Mouse (Mus musculus): ENCODE measurements at regions not wholly inside any gene's neighbourhood (a gene's known extent, or its start where the extent isn't known, plus 50 kb on each side); places are given as distances from the start of the nearest gene placed in this dataset.

DNA sequence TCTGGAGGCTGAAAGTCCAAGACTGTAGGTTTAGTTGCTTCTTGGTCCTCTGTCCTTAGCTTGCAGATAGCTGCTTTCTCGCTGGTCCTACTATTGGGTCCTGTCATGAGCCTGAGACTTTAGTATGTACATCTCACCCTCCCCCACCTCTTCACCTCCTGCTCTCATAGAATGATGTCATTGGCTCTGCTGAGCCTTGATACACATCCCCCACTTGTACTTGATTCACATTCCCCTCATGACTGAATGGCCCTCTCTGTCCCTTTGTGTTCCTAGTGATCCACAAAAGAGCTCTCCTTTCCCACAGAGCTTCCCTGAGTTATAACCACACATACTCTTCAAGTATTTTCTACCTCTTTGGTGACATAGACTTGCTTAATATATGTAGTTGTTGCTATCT, 201.5 kb upstream of the Rad23b start:
- Histone ChIP-seq H3K4me1 (ENCODE audit: control insufficient read depth, insufficient read depth, low read length) (no peaks in the 10 kb centered on the region; the same call in 1 of the 2 replicates), H3K27ac (ENCODE audit: insufficient read depth, low read depth, low read length) (no peak overlapping the region), H3K4me3 (ENCODE audit: insufficient read depth, low read depth, low read length) (no peak overlapping the region)
- WGBS = 72% methylated on average over 1 of the region's 1 CpGs
- TF ChIP-seq CTCF (IDR thresholded peaks at IDR 0.05; ENCODE audit: insufficient read depth, low read depth, low read length) (no peak), POLR2A (IDR thresholded peaks at IDR 0.05; ENCODE audit: insufficient read depth, low read depth, low read length) (no peak)

DNA sequence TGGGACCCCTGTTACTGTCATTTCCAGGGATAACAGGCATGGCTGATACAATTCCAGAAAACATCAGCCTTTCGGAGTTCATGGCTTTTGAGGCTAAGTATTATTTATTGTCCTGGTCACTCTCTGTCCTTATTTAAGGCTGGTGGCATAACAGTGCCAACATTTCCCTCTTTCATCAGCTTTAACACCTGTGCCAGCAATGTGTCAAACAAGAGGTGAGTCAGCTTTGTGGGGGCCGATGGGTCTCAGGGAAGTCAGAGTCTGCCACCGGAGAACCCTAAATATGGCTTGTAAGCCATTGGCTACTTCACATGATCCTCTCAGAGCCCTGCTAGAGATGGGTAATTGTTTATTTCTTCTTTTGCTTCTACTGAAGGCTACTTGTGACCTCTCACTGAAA, 195.3 kb upstream of the Rad23b start:
- H3K4me3 ChIP-seq (ENCODE audit: insufficient read depth, low read depth, low read length) = no peak overlapping the region
- no peaks in the 10 kb centered on the region for H3K4me1 ChIP-seq (ENCODE audit: control insufficient read depth, insufficient read depth, low read length)
- no peak for TF ChIP-seq CTCF (IDR thresholded peaks at IDR 0.05; ENCODE audit: insufficient read depth, low read depth, low read length)
- TF ChIP-seq POLR2A (IDR thresholded peaks at IDR 0.05; ENCODE audit: insufficient read depth, low read depth, low read length) = no peak
- no peak overlapping the region for H3K27ac ChIP-seq (ENCODE audit: insufficient read depth, low read depth, low read length)
- WGBS = 78% methylated on average over 3 of the region's 3 CpGs

DNA sequence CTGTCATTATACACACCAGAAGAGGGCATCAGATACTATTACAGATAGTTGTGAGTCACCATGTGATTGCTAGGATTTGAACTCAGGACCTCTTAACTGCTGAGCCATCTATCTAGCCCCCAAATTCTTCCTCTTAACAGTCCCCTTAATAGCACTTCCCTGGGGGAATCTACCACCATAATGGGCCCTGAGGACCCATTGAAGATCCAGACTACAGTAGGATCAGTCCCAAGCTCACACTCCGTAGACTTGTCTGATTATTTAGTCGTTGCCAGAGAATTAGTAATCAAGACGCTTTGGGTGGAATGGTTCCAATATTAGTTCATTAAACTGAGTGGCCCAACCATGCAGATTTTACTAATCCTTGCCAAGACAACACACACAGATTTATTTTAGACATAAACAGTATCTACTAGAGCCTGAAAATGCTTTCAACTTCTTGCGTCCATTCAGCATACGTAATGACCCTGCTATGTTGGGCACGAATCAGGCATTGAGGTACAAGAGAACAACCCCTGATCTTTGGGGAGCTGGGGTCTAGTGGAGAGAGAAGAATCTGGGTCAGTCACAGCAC, 191.6 kb upstream of the Rad23b start:
- no peak overlapping the region for H3K4me3 ChIP-seq (ENCODE audit: insufficient read depth, low read depth, low read length)
- 64% methylated on average over 6 of the region's 6 CpGs for WGBS
- no peak overlapping the region for H3K27ac ChIP-seq (ENCODE audit: insufficient read depth, low read depth, low read length)
- no peak for TF ChIP-seq POLR2A (IDR thresholded peaks at IDR 0.05; ENCODE audit: insufficient read depth, low read depth, low read length)
- TF ChIP-seq CTCF (IDR thresholded peaks at IDR 0.05; ENCODE audit: insufficient read depth, low read depth, low read length) = no peak
- H3K4me1 ChIP-seq (ENCODE audit: control insufficient read depth, insufficient read depth, low read length) = no peaks in the 10 kb centered on the region

DNA sequence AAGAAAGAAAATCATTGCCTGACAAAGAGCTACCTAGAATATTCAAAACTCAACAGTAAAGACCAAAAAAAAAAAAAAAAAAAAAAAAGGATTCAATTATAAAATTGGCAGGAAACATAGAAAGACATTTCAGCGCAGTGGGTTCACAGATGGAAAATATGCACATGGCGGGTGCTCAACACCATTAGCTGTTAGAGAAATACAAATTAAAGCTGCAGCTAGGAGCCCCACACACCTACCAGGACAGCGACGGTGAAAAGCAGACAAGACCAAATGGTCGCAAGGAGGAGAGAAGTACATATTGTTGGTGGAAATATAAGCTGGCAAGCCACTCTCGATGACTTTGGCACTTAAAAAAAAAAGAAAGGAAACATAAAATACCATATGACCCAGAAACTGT, 183.6 kb upstream of the Rad23b start:
- H3K4me1 ChIP-seq (ENCODE audit: control insufficient read depth, insufficient read depth, low read length) = no peaks in the 10 kb centered on the region
- H3K4me3 ChIP-seq (ENCODE audit: insufficient read depth, low read depth, low read length) = no peak overlapping the region
- no peak for TF ChIP-seq CTCF (IDR thresholded peaks at IDR 0.05; ENCODE audit: insufficient read depth, low read depth, low read length)
- no peak for TF ChIP-seq POLR2A (IDR thresholded peaks at IDR 0.05; ENCODE audit: insufficient read depth, low read depth, low read length)
- 91% methylated on average over 6 of the region's 6 CpGs for WGBS
- H3K27ac ChIP-seq (ENCODE audit: insufficient read depth, low read depth, low read length) = no peak overlapping the region

DNA sequence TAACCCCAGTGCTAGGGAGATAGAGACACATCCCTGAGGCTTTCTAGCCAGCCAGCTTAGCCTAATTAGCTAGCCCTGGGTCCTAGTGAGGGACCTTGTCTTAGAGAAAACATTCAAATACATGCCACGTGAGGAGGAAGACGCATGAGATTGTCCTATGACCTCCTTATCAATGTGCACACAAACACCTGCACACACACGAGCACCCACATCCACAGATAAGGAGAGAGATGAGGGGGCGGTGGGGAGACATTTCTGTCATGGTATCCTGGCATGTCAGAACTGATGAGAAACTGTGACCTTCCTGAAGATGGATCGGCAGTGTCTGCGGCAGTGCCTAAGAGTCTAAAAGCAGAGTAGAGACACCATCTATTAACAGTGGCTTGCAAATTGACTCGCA, 180.8 kb upstream of the Rad23b start:
- WGBS = 93% methylated on average over 7 of the region's 7 CpGs
- TF ChIP-seq POLR2A (IDR thresholded peaks at IDR 0.05; ENCODE audit: insufficient read depth, low read depth, low read length) (no peak), CTCF (IDR thresholded peaks at IDR 0.05; ENCODE audit: insufficient read depth, low read depth, low read length) (no peak)
- no peak overlapping the region for H3K4me3 ChIP-seq (ENCODE audit: insufficient read depth, low read depth, low read length)
- no peaks in the 10 kb centered on the region for H3K4me1 ChIP-seq (ENCODE audit: control insufficient read depth, insufficient read depth, low read length)
- H3K27ac ChIP-seq (ENCODE audit: insufficient read depth, low read depth, low read length) = no peak overlapping the region

DNA sequence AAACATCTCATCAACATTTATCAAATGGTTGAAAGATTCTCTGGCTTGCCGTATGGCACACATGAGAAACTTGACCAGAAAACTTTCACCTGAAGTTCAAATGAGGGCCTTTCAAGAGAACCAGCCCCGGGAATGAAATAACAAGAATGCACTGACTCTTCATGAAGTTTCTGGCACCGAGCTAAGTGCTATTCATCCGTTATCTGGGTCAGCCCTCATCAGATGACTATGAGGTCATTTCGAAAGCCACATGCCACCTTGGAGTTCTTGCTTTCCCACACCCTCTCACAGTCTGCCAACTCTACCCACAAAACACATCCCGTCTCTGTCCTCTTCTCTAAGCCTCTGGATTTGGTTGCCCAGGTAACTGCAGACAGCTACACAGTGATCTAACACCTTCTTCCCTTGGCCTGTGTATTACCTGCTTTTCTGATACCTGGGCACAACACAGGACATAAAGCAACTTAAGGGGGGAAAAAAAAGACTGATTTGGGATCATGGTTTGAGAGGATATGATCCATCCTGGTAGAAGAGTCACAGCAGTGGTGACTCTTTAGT, 177.4 kb upstream of the Rad23b start:
- 75% methylated on average over 6 of the region's 6 CpGs for WGBS
- TF ChIP-seq CTCF (IDR thresholded peaks at IDR 0.05; ENCODE audit: insufficient read depth, low read depth, low read length) = no peak
- no peak for TF ChIP-seq POLR2A (IDR thresholded peaks at IDR 0.05; ENCODE audit: insufficient read depth, low read depth, low read length)
- H3K4me3 ChIP-seq (ENCODE audit: insufficient read depth, low read depth, low read length) = no peak overlapping the region
- no peak overlapping the region for H3K27ac ChIP-seq (ENCODE audit: insufficient read depth, low read depth, low read length)
- no peaks in the 10 kb centered on the region for H3K4me1 ChIP-seq (ENCODE audit: control insufficient read depth, insufficient read depth, low read length)

DNA sequence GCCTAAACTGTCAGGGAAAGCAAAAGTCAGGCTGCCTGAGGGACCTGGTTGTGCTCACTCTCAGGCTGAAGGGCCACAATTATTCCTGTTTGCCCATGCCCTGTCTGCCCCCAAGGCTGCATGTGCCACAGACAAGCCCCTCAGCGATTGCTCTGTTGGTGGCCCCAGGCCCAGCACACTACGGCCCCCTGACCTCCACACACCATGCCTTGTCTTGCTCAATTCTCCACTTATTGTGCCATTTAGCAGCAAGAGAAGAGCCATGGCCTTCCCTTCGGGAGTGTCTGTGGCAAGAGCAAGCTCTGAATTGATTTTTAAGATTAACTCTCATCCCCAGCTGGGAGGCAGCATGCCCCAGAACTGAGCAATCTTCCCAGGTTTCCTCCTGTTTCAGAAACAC, 173.8 kb upstream of the Rad23b start:
- 86% methylated on average over 3 of the region's 3 CpGs for WGBS
- Histone ChIP-seq H3K4me3 (ENCODE audit: insufficient read depth, low read depth, low read length) (no peak overlapping the region), H3K4me1 (ENCODE audit: control insufficient read depth, insufficient read depth, low read length) (no peaks in the 10 kb centered on the region), H3K27ac (ENCODE audit: insufficient read depth, low read depth, low read length) (no peak overlapping the region)
- TF ChIP-seq POLR2A (IDR thresholded peaks at IDR 0.05; ENCODE audit: insufficient read depth, low read depth, low read length) (no peak), CTCF (IDR thresholded peaks at IDR 0.05; ENCODE audit: insufficient read depth, low read depth, low read length) (no peak)

DNA sequence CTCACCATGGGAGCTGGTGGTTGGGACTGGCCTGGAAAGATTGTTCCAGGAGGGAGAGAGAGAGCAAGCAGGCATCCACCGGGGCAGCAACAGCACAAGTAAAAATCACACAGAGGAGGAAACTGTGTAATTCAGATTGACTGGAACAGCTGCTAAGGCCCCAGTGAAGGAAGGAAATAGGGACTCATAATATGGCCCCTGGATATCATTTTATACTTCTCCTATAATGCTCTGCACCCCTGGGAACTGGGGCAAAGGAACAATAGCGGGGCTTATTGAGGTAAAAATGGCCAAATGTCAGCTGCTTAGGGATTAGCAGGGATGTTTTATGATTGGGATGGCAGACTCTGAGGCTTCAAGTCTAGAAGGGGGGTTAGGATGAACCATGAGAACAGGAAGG, 170.4 kb upstream of the Rad23b start:
- no peak overlapping the region for H3K27ac ChIP-seq (ENCODE audit: insufficient read depth, low read depth, low read length)
- no peaks in the 10 kb centered on the region for H3K4me1 ChIP-seq (ENCODE audit: control insufficient read depth, insufficient read depth, low read length)
- TF ChIP-seq POLR2A (IDR thresholded peaks at IDR 0.05; ENCODE audit: insufficient read depth, low read depth, low read length) (no peak), CTCF (IDR thresholded peaks at IDR 0.05; ENCODE audit: insufficient read depth, low read depth, low read length) (no peak)
- H3K4me3 ChIP-seq (ENCODE audit: insufficient read depth, low read depth, low read length) = no peak overlapping the region
- 89% methylated on average over 2 of the region's 2 CpGs for WGBS

DNA sequence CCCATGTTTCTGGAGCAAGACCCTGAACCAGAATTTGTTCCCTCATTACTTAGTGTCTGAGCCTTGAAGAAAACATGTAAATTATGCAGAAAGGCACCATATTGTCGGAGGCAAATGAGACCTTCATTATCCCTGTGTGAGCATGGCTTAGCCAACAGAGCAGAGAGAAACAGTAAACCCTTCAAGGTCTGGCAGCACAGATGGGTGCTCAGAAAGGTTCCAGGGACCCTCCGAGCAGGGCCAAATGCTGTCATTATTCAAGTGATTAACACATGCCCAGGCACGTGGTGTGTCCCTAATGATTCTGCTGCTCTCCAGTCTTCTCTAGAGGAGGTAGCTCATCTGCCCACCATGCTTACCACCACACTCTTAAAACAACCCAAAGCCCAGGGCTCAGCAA, 166.3 kb upstream of the Rad23b start:
- TF ChIP-seq CTCF (IDR thresholded peaks at IDR 0.05; ENCODE audit: insufficient read depth, low read depth, low read length) (no peak), POLR2A (IDR thresholded peaks at IDR 0.05; ENCODE audit: insufficient read depth, low read depth, low read length) (no peak)
- WGBS = 59% methylated on average over 3 of the region's 3 CpGs
- H3K4me3 ChIP-seq (ENCODE audit: insufficient read depth, low read depth, low read length) = no peak overlapping the region

DNA sequence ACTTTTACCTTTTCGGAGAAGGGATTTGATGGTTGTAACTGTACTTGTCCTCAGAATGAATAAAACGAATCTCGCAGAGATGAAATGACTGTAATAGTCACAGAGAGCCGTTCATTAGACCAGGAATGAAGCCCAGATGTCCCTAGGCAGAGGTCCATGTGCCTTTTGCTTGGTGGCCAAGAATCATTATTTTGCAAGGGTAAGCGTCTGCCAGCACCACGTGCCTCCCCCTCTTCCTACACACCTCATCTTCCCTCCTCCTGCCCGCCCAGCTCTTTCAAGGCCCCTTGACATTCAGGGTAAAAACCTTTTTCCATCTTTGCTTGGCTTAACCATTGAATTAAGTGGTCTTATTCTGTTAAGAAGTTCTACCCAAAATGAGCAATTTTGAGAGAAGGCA, 161.1 kb upstream of the Rad23b start:
- Histone ChIP-seq H3K4me1 (ENCODE audit: control insufficient read depth, insufficient read depth, low read length) (no peaks in the 10 kb centered on the region), H3K27ac (ENCODE audit: insufficient read depth, low read depth, low read length) (no peak overlapping the region), H3K4me3 (ENCODE audit: insufficient read depth, low read depth, low read length) (no peak overlapping the region)
- 73% methylated on average over 7 of the region's 7 CpGs for WGBS
- TF ChIP-seq CTCF (IDR thresholded peaks at IDR 0.05; ENCODE audit: insufficient read depth, low read depth, low read length) (no peak), POLR2A (IDR thresholded peaks at IDR 0.05; ENCODE audit: insufficient read depth, low read depth, low read length) (no peak)

More for the DNA sequence above, 166.3 kb upstream of the Rad23b start:
- H3K27ac ChIP-seq (ENCODE audit: insufficient read depth, low read depth, low read length) = no peak overlapping the region
- no peaks in the 10 kb centered on the region for H3K4me1 ChIP-seq (ENCODE audit: control insufficient read depth, insufficient read depth, low read length)
